Mouse (Mus musculus): ENCODE results near the gene Akap17b. TPM values are rescaled to one million over a fixed set of nuclear protein-coding genes. Genes with fewer than 3 reads are reported as not detected.

The Akap17b gene
- 2.5 TPM for polyA plus RNA-seq (2021)

GRCm38 (mm10) chrX:36644657-36645551 is at the start of gene Akap17b:
Gene Akap17b, minus strand, starts transcription at chrX:36645395.
- DNase-seq (ENCODE audit: low read depth, low spot score) = no peak
- H3K27me3 ChIP-seq = peaks cover 24% of the 10 kb centered on the region
- no peak for TF ChIP-seq CTCF (IDR thresholded peaks at IDR 0.05)
- peak; percentile 93 for ATAC-seq
- ChIA-PET POLR2A (interaction anchor here (0.7 kb wide), 1 partner anchor 47 kb away, joined by 3 read pairs; no protein-coding TSS in a partner anchor), CTCF (interaction anchor here (0.9 to 1.0 kb wide), 2 partner anchors 14 to 176 kb away, joined by 3 read pairs; no protein-coding TSS in a partner anchor)
- in situ Hi-C loops (cut with MboI; ENCODE audit: low pct_unique_long_range_greater_than_20kb) = loop anchor here (25.0 kb wide), 1 partner anchor 167 kb away; no protein-coding TSS in a partner anchor

DNA sequence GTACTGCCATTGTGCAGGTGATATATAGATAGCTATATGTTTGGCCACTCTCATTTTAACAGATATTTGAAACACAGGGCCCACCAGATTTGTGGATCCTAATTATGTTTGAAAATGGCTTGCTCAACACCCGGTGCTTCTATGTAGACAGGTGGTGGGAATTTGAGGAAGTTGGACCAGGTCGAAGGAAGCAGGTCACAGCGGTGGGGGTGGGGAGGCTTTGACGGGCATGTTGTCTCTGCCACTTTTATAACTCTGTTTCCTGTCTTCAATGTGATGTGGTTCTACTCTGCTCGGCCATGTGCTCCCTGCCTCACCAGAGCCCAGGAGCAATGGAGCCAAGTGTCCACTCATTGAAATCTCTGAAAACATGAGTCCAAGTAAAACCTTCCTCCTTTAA is 46.2 kb upstream of the Akap17b start:
- TF ChIP-seq CTCF (IDR thresholded peaks at IDR 0.05) = no peak
- H3K27me3 ChIP-seq = peaks cover 13% of the 10 kb centered on the region
- ATAC-seq = no peak
- ChIA-PET CTCF (no interaction called here), POLR2A (no interaction called here)
- in situ Hi-C loops (cut with MboI; ENCODE audit: low pct_unique_long_range_greater_than_20kb) = no loop called here
- no peak for DNase-seq (ENCODE audit: low read depth, low spot score)

GRCm38 (mm10) chrX:36689655-36690054 is 44.5 kb upstream of the Akap17b start:
- ChIA-PET CTCF (no interaction called here), POLR2A (no interaction called here)
- peaks cover 13% of the 10 kb centered on the region for H3K27me3 ChIP-seq
- ATAC-seq (no peak), DNase-seq (ENCODE audit: low read depth, low spot score) (no peak)
- in situ Hi-C loops (cut with MboI; ENCODE audit: low pct_unique_long_range_greater_than_20kb) = no loop called here
- no peak for TF ChIP-seq CTCF (IDR thresholded peaks at IDR 0.05)

GRCm38 (mm10) chrX:36676836-36677235 is 31.6 kb upstream of the Akap17b start:
- in situ Hi-C loops (cut with MboI; ENCODE audit: low pct_unique_long_range_greater_than_20kb) = no loop called here
- POLR2A ChIA-PET = no interaction called here
- CTCF ChIA-PET = no interaction called here
- peaks cover 49% of the 10 kb centered on the region for H3K27me3 ChIP-seq
- DNase-seq (ENCODE audit: low read depth, low spot score) (no peak), ATAC-seq (no peak)
- no peak for TF ChIP-seq CTCF (IDR thresholded peaks at IDR 0.05)

DNA sequence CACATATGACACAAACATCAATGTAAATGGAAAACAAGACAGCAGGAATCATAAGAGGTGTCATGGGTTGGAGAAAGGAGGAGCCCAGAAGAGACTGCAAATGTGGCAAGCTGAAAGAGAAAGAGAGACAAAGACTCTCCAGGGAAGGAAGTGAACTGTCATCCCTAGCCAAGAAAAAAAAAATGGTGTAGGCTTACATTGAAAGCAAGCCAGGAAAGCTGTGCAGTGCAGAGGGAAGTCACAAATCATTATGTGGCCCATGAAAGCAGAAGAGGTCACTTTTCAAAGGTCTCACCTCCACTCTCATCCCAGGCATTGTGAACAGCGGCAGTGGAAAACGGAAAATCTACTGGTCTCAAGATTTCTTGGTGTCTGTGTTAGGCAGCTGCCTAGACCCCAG is 27.5 kb upstream of the Akap17b start:
- peaks cover 52% of the 10 kb centered on the region for H3K27me3 ChIP-seq
- ChIA-PET POLR2A (no interaction called here), CTCF (no interaction called here)
- in situ Hi-C loops (cut with MboI; ENCODE audit: low pct_unique_long_range_greater_than_20kb) = no loop called here
- no peak for DNase-seq (ENCODE audit: low read depth, low spot score)
- ATAC-seq = no peak
- TF ChIP-seq CTCF (IDR thresholded peaks at IDR 0.05) = no peak

- no peak for TF ChIP-seq CTCF (IDR thresholded peaks at IDR 0.05)
- peaks cover 10% of the 10 kb centered on the region for H3K27me3 ChIP-seq
- CTCF ChIA-PET = interaction anchor here (1.6 kb wide), 1 partner anchor 15 kb away, joined by 3 read pairs; no protein-coding TSS in a partner anchor
- ATAC-seq (no peak), DNase-seq (ENCODE audit: low read depth, low spot score) (no peak)
- POLR2A ChIA-PET = no interaction called here
- in situ Hi-C loops (cut with MboI; ENCODE audit: low pct_unique_long_range_greater_than_20kb) = loop anchor here (25.0 kb wide), 1 partner anchor 172 kb away; no protein-coding TSS in a partner anchor
Observed at GRCm38 (mm10) chrX:36640046-36640445, 5.1 kb downstream of the Akap17b start.

- TF ChIP-seq CTCF (IDR thresholded peaks at IDR 0.05) = peak; percentile 63
- in situ Hi-C loops (cut with MboI; ENCODE audit: low pct_unique_long_range_greater_than_20kb) = loop anchor here (25.0 kb wide), 1 partner anchor 182 kb away; no protein-coding TSS in a partner anchor
- ChIA-PET CTCF (interaction anchor here (0.7 to 1.7 kb wide), 7 partner anchors 8 to 128 kb away, joined by 3 to 4 read pairs (median 3); no protein-coding TSS in a partner anchor), POLR2A (no interaction called here)
- no peak for ATAC-seq
- no peak for DNase-seq (ENCODE audit: low read depth, low spot score)
- H3K27me3 ChIP-seq = no peaks in the 10 kb centered on the region
Observed at GRCm38 (mm10) chrX:36630771-36631170, 14.4 kb downstream of the Akap17b start.

GRCm38 (mm10) chrX:36628102-36628501 is 17.1 kb downstream of the Akap17b start:
- ATAC-seq = no peak
- in situ Hi-C loops (cut with MboI; ENCODE audit: low pct_unique_long_range_greater_than_20kb) = loop anchor here (25.0 kb wide), 1 partner anchor 184 kb away; no protein-coding TSS in a partner anchor

GRCm38 (mm10) chrX:36609117-36609516 is 36.1 kb downstream of the Akap17b start:
- DNase-seq (ENCODE audit: low read depth, low spot score) = no peak
- ChIA-PET POLR2A (no interaction called here), CTCF (no interaction called here)
- ATAC-seq = no peak
- no peak for TF ChIP-seq CTCF (IDR thresholded peaks at IDR 0.05)
- in situ Hi-C loops (cut with MboI; ENCODE audit: low pct_unique_long_range_greater_than_20kb) = no loop called here
- peaks cover 25% of the 10 kb centered on the region for H3K27me3 ChIP-seq

More at GRCm38 (mm10) chrX:36628102-36628501, 17.1 kb downstream of the Akap17b start:
- peaks cover 5% of the 10 kb centered on the region for H3K27me3 ChIP-seq
- CTCF ChIA-PET = interaction anchor here (1.6 kb wide), 1 partner anchor 9 kb away, joined by 3 read pairs; no protein-coding TSS in a partner anchor
- POLR2A ChIA-PET = no interaction called here
- no peak for TF ChIP-seq CTCF (IDR thresholded peaks at IDR 0.05)
- DNase-seq (ENCODE audit: low read depth, low spot score) = no peak

DNA sequence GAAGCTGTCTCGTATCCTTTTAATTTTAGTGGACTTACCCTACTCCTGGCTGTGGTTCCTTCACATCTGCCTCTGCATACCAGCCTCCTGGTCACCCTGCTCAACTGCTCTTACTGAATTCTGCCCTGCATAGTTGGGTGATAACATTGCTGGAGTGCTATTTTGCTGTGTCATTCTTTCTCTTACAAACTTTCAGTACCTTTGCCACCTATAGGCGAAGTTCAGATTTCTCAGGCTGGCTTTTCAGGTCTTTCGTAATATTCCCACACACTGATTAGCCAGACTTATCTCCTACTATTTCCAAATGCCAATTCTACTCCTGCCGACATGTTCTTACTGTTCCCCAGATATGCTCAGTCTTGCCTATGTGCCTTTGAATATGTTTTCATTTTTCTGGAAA is 41.2 kb downstream of the Akap17b start:
- DNase-seq (ENCODE audit: low read depth, low spot score) (no peak), ATAC-seq (no peak)
- in situ Hi-C loops (cut with MboI; ENCODE audit: low pct_unique_long_range_greater_than_20kb) = no loop called here
- ChIA-PET POLR2A (no interaction called here), CTCF (no interaction called here)
- H3K27me3 ChIP-seq = peaks cover 16% of the 10 kb centered on the region
- no peak for TF ChIP-seq CTCF (IDR thresholded peaks at IDR 0.05)

- TF ChIP-seq CTCF (IDR thresholded peaks at IDR 0.05) = no peak
- ATAC-seq (no peak), DNase-seq (ENCODE audit: low read depth, low spot score) (no peak)
- ChIA-PET CTCF (interaction anchor here (1.6 kb wide), 1 partner anchor 11 kb away, joined by 4 read pairs; no protein-coding TSS in a partner anchor), POLR2A (no interaction called here)
- H3K27me3 ChIP-seq = peaks cover 16% of the 10 kb centered on the region
- in situ Hi-C loops (cut with MboI; ENCODE audit: low pct_unique_long_range_greater_than_20kb) = no loop called here
Observed at GRCm38 (mm10) chrX:36602926-36603325, 42.3 kb downstream of the Akap17b start.

Measured in Patski (cell line).